Mouse (Mus musculus): ENCODE data around the gene Pik3r1.

- TF ChIP-seq CTCF (IDR thresholded peaks at IDR 0.05; ENCODE audit: borderline replicate concordance, extremely low read depth, insufficient read depth, insufficient read length) (no peak), POLR2A (IDR thresholded peaks at IDR 0.05; ENCODE audit: borderline replicate concordance, extremely low read depth, insufficient read depth, insufficient read length, poor library complexity, severe bottlenecking) (no peak)
These were observed 29.2 kb downstream of the Pik3r1 start for GRCm38 (mm10) chr13:101738769-101739168.

Data from brain, embryonic 14.5 days (tissue).